Mouse (Mus musculus): ENCODE data around the gene Cux2.

DNA sequence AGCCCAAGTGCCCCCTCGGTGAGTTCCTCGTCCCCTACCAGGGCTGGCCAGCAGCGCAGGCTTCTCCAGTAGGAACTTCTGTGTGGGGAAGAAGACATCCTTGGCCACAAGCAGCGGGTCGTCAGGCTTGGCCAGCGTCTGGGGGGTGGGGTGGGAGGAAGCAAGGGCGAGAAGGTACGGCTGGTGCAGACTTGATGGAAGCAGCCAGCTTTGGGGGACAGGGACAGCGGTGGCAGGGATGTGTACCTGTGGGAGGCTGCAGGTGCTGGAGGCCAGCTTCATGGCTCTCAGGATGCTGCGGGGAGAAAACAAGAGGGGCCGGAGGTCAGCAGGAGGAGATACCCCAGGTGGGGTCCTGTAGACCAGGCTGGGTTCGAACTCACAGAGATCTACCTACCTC lies 174.9 kb downstream of the Cux2 start:
- TF ChIP-seq CTCF (IDR thresholded peaks at IDR 0.05; ENCODE audit: low read depth, low read length) = no peak
- no peak for TF ChIP-seq POLR2A (IDR thresholded peaks at IDR 0.05; ENCODE audit: borderline replicate concordance, low read depth, low read length)

Measured in bone marrow macrophage, adult 2 months (primary cell).